Mouse (Mus musculus): ENCODE measurements at regions not wholly inside any gene's neighbourhood (a gene's known extent, or its start where the extent isn't known, plus 50 kb on each side); places are given as distances from the start of the nearest gene placed in this dataset.

DNA sequence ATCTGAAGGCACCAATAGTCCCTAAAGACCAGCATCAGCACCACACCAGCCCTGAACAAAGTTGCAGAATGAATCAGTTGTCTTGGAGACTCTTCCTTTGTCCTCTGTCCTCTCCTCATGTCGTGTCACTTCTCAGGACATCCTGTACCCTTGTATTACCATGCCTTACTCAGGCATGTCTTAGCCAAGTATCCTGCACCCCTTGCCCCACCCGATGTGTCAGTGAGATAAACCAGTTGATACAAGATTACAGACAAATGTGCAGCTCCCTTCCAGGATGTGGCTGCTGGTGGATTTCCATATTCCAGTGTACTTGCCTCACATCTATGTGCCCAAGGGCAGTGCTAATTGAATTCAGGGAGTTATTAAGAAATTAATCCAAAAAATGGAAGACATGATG, 151.8 kb downstream of the Tbc1d30 start:
- TF ChIP-seq CTCF (IDR thresholded peaks at IDR 0.05) (no peak), EP300 (IDR thresholded peaks at IDR 0.05; ENCODE audit: insufficient read depth, low read depth, low read length) (no peak)
